Mouse (Mus musculus) mammary gland, adult 2 months (tissue): Measurements from ENCODE around the gene Ssty1. TPM values are rescaled to one million over a fixed set of nuclear protein-coding genes. Genes with fewer than 3 reads are reported as not detected.

Experiments
- polyA plus RNA-seq: library from polyadenylated mRNA; depleted of rRNA; stranded (reverse); fragments of >200 nt; gene quantifications from 2 replicates; pipeline ENCODE4 v1.2.3, GENCODE M21; 2012; ENCODE audit warnings: low replicate concordance; rRNA removed

The Ssty1 gene
- polyA plus RNA-seq, result not detected in 2 replicates

GRCm38 (mm10) chrY:18088816-18089215 lies at the start of gene Ssty1:
Gene Ssty1 (plus strand): TSS chrY:18089116.

GRCm38 (mm10) chrY:18061712-18062111 lies 27.2 kb upstream of the Ssty1 start, which contains the start of gene Gm21764:
Gene Gm21764 (minus strand): TSS chrY:18061812.

Other genes starting within 250 kb of the Ssty1 start
- not detected in 2 replicates for gene Gm21904, start 242.8 kb upstream of the Ssty1 start, polyA plus RNA-seq
- not detected in 2 replicates for gene Gm20772, start 214.4 kb upstream of the Ssty1 start, polyA plus RNA-seq
- gene Gm20831, start 214.4 kb upstream of the Ssty1 start, polyA plus RNA-seq, result not detected in 2 replicates
- not detected in 2 replicates for gene Srsy, start 151.8 kb upstream of the Ssty1 start, polyA plus RNA-seq
- gene Gm21764, start 27.3 kb upstream of the Ssty1 start, polyA plus RNA-seq, result not detected in 2 replicates